28 mouse cellular contexts compared by ENCODE assay signal in the genomic region with DNA sequence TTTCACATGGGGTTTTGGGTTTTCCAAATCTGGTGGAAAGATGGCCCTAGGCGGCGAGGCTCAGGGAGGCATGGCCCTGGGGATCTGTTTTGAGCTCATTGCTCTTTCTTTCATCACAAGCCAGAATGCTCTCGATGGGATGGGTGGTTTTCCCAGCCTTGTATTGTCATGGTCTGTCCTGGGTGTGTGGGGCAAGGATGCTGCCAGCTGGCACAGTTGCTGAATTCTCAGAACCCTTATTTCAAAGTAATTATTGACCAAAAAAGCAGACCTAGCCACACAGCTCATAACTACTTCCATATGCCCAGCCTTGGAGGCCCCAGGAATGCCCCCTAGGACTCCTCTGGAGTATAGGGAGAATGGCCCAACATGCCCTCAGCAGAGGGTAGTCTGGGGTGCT. TPM values are rescaled to one million over a fixed set of nuclear protein-coding genes. Genes with fewer than 3 reads are reported as not detected.
A peak's percentile ranks its signal among the peaks of the same experiment; 100 is the strongest.
DNase-seq lines count a peak whose midpoint lies in the region; ATAC-seq and TF ChIP-seq lines count a peak whose summit lies in the region.
"Had no signal": no experiment of that assay in that cellular context is flagged by ENCODE, and none has a peak within 500 bp of the region (broad histone marks: within the 10 kb centered on the region; RNA-seq: fewer than 3 reads in every experiment).

No protein-coding gene starts in this region.

- TF ChIP-seq EP300 in heart, adult 2 months (IDR thresholded peaks at IDR 0.05; ENCODE audit: insufficient read depth, low read depth, low read length): no peak

- no peak overlapping the region for H3K4me3 ChIP-seq in embryonic facial prominence, embryonic 11.5 days (ENCODE audit: low read depth, low read length)
- no peak overlapping the region for H3K4me3 ChIP-seq in embryonic facial prominence, embryonic 10.5 days
- no peak overlapping the region for H3K4me3 ChIP-seq in heart, adult 2 months
- no peak overlapping the region for H3K4me3 ChIP-seq in heart, embryonic 12.5 days
- H3K4me3 ChIP-seq: embryonic facial prominence, embryonic 13.5 days; erythroblast, embryonic 14.5 days; forebrain, embryonic 10.5 days; heart, embryonic 13.5 days; hindbrain, embryonic 12.5 days had no signal

- H3K9ac ChIP-seq in embryonic facial prominence, embryonic 11.5 days (replicated peaks; ENCODE audit: low read length): no peak overlapping the region
- no peak overlapping the region for H3K9ac ChIP-seq in heart, adult 2 months (ENCODE audit: low read depth, low read length)
- no peak overlapping the region for H3K9ac ChIP-seq in heart, embryonic 12.5 days
- H3K9ac ChIP-seq: embryonic facial prominence, embryonic 13.5 days; heart, embryonic 13.5 days; hindbrain, embryonic 12.5 days had no signal

- no peak for ATAC-seq in embryonic facial prominence, embryonic 11.5 days (replicated peaks; ENCODE audit: insufficient number of reproducible peaks, low FRiP score, low TSS enrichment, low read depth)
- no peak for ATAC-seq in heart, embryonic 12.5 days (ENCODE audit: insufficient number of reproducible peaks, low FRiP score)
- ATAC-seq: CD4-positive, CD25-positive, alpha-beta regulatory T cell, adult 4 months; forebrain, embryonic 16.5 days; hindbrain, embryonic 16.5 days; inflammation-experienced regulatory T-cells, adult 6 months had no signal

- WGBS in embryonic facial prominence, embryonic 11.5 days: 88% methylated on average over 3 of the region's 3 CpGs
- 91% methylated on average over 3 of the region's 3 CpGs for WGBS in embryonic facial prominence, embryonic 10.5 days
- WGBS in heart, adult 2 months: 41% methylated on average over 3 of the region's 3 CpGs
- 82% methylated on average over 3 of the region's 3 CpGs for WGBS in heart, embryonic 12.5 days

- no peaks in the 10 kb centered on the region; the same call in 1 of the 2 replicates for H3K79me2 ChIP-seq in heart, adult 2 months (replicated peaks; ENCODE audit: control insufficient read depth, insufficient read depth, low read length)

- TF ChIP-seq CTCF in heart, adult 2 months (IDR thresholded peaks at IDR 0.05): no peak

- H3K27ac ChIP-seq in embryonic facial prominence, embryonic 11.5 days (replicated peaks; ENCODE audit: low read depth, low read length): no peak overlapping the region
- H3K27ac ChIP-seq in embryonic facial prominence, embryonic 10.5 days (replicated peaks): no peak overlapping the region
- H3K27ac ChIP-seq in heart, adult 2 months: peak overlapping the region; percentile 93
- H3K27ac ChIP-seq in heart, embryonic 12.5 days (ENCODE audit: poor library complexity, severe bottlenecking): no peak overlapping the region
- H3K27ac ChIP-seq: embryonic facial prominence, embryonic 13.5 days; forebrain, embryonic 10.5 days; heart, embryonic 13.5 days; hindbrain, embryonic 12.5 days had no signal

- H3K36me3 ChIP-seq in embryonic facial prominence, embryonic 11.5 days (replicated peaks; ENCODE audit: control insufficient read depth, insufficient read depth, low read depth, low read length): no peaks in the 10 kb centered on the region
- no peaks in the 10 kb centered on the region for H3K36me3 ChIP-seq in embryonic facial prominence, embryonic 10.5 days (replicated peaks)
- H3K36me3 ChIP-seq in heart, adult 2 months (ENCODE audit: control insufficient read depth, insufficient read depth, low read length): peaks cover 2% of the 10 kb centered on the region; the same call in 1 of the 2 replicates
- no peaks in the 10 kb centered on the region for H3K36me3 ChIP-seq in heart, embryonic 12.5 days
- H3K36me3 ChIP-seq: embryonic facial prominence, embryonic 13.5 days; forebrain, embryonic 10.5 days; G1E; heart, embryonic 13.5 days; hindbrain, embryonic 12.5 days had no signal

- no peaks in the 10 kb centered on the region for H3K4me1 ChIP-seq in embryonic facial prominence, embryonic 11.5 days (ENCODE audit: control insufficient read depth, insufficient read depth, low read length)
- peaks cover 27% of the 10 kb centered on the region for H3K4me1 ChIP-seq in embryonic facial prominence, embryonic 10.5 days
- peaks cover 37% of the 10 kb centered on the region for H3K4me1 ChIP-seq in heart, adult 2 months (ENCODE audit: control insufficient read depth, insufficient read depth, low read length)
- peaks cover 10% of the 10 kb centered on the region for H3K4me1 ChIP-seq in heart, embryonic 12.5 days (replicated peaks)

- intact Hi-C loops in heart, adult 2 months (cut with DNase I): loop anchor here (2.0 to 10.0 kb wide), 2 partner anchors 35 to 51 kb away; a partner anchor contains a TSS

- H3K27me3 ChIP-seq in embryonic facial prominence, embryonic 11.5 days (ENCODE audit: control insufficient read depth, insufficient read depth, low read length): no peaks in the 10 kb centered on the region
- H3K27me3 ChIP-seq in embryonic facial prominence, embryonic 10.5 days (replicated peaks; ENCODE audit: low read depth, poor library complexity, severe bottlenecking): no peaks in the 10 kb centered on the region; the same call in 1 of the 2 replicates
- H3K27me3 ChIP-seq in heart, adult 2 months (ENCODE audit: control insufficient read depth, insufficient read depth, low read length): no peaks in the 10 kb centered on the region
- H3K27me3 ChIP-seq in heart, embryonic 12.5 days (replicated peaks): no peaks in the 10 kb centered on the region
- H3K27me3 ChIP-seq: embryonic facial prominence, embryonic 13.5 days; heart, embryonic 13.5 days; hindbrain, embryonic 12.5 days had no signal

- H3K4me2 ChIP-seq in embryonic facial prominence, embryonic 11.5 days (ENCODE audit: low read depth, low read length): no peak overlapping the region
- H3K4me2 ChIP-seq in heart, embryonic 12.5 days: no peak overlapping the region
- H3K4me2 ChIP-seq: embryonic facial prominence, embryonic 13.5 days; heart, embryonic 13.5 days; hindbrain, embryonic 12.5 days had no signal

- TF ChIP-seq POLR2A in heart, adult 2 months (IDR thresholded peaks at IDR 0.05; ENCODE audit: insufficient read depth, low read depth, low read length): no peak

- peak; percentile 34 for DNase-seq in embryonic facial prominence, embryonic 11.5 days (ENCODE audit: low spot score)
- no peak for DNase-seq in embryonic facial prominence, embryonic 10.5 days (ENCODE audit: low spot score)
- no peak for DNase-seq in heart, adult 2 months
- peak; percentile 36 for DNase-seq in lung, postnatal 10 days
- no peak for DNase-seq in lung, postnatal 14 days
- DNase-seq in adipocyte (ENCODE audit: low spot score): no peak
- DNase-seq: adrenal gland, postnatal 14 days; B cell, adult 2 months; cerebellum, adult 11 months; cerebellum, adult 8-10 months; cerebellum, postnatal 14 days; embryo, embryonic 11 days; gastrocnemius, postnatal 25 days; heart, adult 18-20 months; heart, postnatal 10 days; heart, postnatal 4 days; kidney, adult 11 months had no signal

- H3K9me3 ChIP-seq in embryonic facial prominence, embryonic 11.5 days (replicated peaks; ENCODE audit: control insufficient read depth, low read length): no peaks in the 10 kb centered on the region
- no peaks in the 10 kb centered on the region for H3K9me3 ChIP-seq in embryonic facial prominence, embryonic 10.5 days
- no peaks in the 10 kb centered on the region for H3K9me3 ChIP-seq in heart, embryonic 12.5 days (replicated peaks)
- H3K9me3 ChIP-seq: embryonic facial prominence, embryonic 13.5 days; forebrain, embryonic 10.5 days; G1E; heart, embryonic 13.5 days; hindbrain, embryonic 12.5 days had no signal

RNA-seq across cellular contexts. Expression of a gene that starts 34.9 kb away (rescaled TPM):
- 3.8 and 4.8 TPM in 2 replicates for polyA plus RNA-seq in embryonic facial prominence, embryonic 11.5 days (2014; fragmentation: Nextera tagmentation; extraction: Ambion mirVana)
- polyA plus RNA-seq in embryonic facial prominence, embryonic 10.5 days (2016; fragmentation: Nextera tagmentation; extraction: Ambion mirVana): 6.2 and 7.1 TPM in 2 replicates
- total RNA-seq in heart, adult 2 months (2021): 10 to 100 TPM; 21.0 to 21.8 TPM
- polyA plus RNA-seq in heart, adult 2 months (2012; rRNA removed): 12.7 and 18.4 TPM in 2 replicates
- 16.0 and 19.0 TPM in 2 replicates for polyA plus RNA-seq in heart, embryonic 12.5 days (2016; fragmentation: Nextera tagmentation; extraction: Ambion mirVana)
- polyA plus RNA-seq: inflammation-experienced regulatory T-cells, adult 6 months had no signal

Comparison
In these comparisons a context has a peak if more than half of its experiments do, and no peak if none do; other contexts are left out.
1. DNase-seq: peak in embryonic facial prominence, embryonic 11.5 days (single experiment) and lung, postnatal 10 days (single experiment); none in embryonic facial prominence, embryonic 10.5 days (single experiment), heart, adult 2 months (0 of 2), lung, postnatal 14 days (single experiment) and adipocyte (single experiment).